Mouse (Mus musculus) small intestine, adult 2 months (tissue): ENCODE results near the gene Sfmbt2.

ENCODE experiments used
- CTCF ChIP-seq: fragments of 200-500 bp; IDR thresholded peaks from 2 replicates; pipeline ENCODE4 v1.5.1; 2012; ENCODE audit warnings: low read depth, mild to moderate bottlenecking, control low read depth, inconsistent platforms, low read length, moderate library complexity, mixed read lengths; ENCODE audit not compliant: insufficient replicate concordance, insufficient read length; ENCODE audit errors: extremely low read depth
- POLR2A ChIP-seq: fragments of 200-500 bp; IDR thresholded peaks from 2 replicates; pipeline ENCODE4 v1.6.1; 2012; ENCODE audit warnings: low read depth, mild to moderate bottlenecking, control low read depth, inconsistent platforms, low read length, moderate library complexity

GRCm38 (mm10) chr2:10397790-10398189 is 27.5 kb downstream of the Sfmbt2 start:
- no peak for TF ChIP-seq CTCF
- TF ChIP-seq POLR2A = no peak
